Mouse (Mus musculus): ENCODE data around the gene Dlg2. TPM values are rescaled to one million over a fixed set of nuclear protein-coding genes. Genes with fewer than 3 reads are reported as not detected.
A peak's percentile ranks its signal among the peaks of the same experiment; 100 is the strongest.

Dlg2 gene
- polyA plus RNA-seq, 1 experiment from 2014 or later: 1.3 TPM

DNA sequence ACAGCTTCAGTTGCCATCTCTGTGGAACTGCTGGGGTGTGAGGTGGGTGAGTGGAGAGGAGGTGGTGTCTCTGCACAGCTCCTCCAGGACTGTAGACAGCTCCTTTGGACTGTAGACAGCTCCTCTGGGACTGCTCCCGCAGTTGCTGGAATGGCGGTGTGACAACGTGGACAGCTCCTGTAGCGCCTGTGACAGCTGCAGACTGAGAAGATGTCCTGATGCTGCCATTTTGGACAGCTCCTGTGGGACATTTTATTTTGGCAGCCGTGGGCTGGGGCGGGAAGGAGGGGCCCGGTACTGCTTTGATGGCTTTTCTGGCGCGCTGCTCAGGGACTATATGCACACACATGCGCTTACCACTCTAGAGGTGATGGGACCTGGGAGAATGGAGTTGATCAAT lies 16.1 kb upstream of the Dlg2 start:
- H3K36me3 ChIP-seq (replicated peaks): no peaks in the 10 kb centered on the region
- no peak overlapping the region for H3K27ac ChIP-seq (replicated peaks)
- no peaks in the 10 kb centered on the region for H3K9me3 ChIP-seq
- DNase-seq (ENCODE audit: low spot score): peak; percentile 10
- no peak overlapping the region for H3K4me3 ChIP-seq
- no peaks in the 10 kb centered on the region for H3K27me3 ChIP-seq (replicated peaks; ENCODE audit: low read depth, poor library complexity, severe bottlenecking)
- peaks cover 19% of the 10 kb centered on the region for H3K4me1 ChIP-seq
- WGBS: 59% methylated on average over 10 of the region's 10 CpGs

DNA sequence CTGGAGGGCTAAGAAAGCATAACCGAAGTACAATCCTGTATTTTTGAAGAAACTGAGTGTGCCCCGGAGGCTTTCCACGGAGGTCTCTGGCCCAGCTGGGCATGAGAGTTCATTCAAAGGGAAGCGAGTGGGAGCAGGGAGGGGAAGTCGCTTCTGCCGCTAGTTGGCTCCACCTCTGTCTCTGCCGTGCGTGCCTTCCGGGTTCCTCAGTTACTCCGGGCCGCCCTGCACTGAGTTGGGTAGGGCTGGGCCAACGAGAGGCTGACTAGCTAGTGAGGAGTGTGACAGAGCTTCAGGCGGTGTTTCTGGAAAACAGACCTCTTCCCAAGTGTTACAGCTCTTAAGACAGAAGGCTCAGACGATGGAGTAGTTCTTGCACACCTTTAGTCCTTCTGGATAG lies 15.5 kb upstream of the Dlg2 start:
- peak overlapping the region; percentile 13 for H3K4me3 ChIP-seq

DNA sequence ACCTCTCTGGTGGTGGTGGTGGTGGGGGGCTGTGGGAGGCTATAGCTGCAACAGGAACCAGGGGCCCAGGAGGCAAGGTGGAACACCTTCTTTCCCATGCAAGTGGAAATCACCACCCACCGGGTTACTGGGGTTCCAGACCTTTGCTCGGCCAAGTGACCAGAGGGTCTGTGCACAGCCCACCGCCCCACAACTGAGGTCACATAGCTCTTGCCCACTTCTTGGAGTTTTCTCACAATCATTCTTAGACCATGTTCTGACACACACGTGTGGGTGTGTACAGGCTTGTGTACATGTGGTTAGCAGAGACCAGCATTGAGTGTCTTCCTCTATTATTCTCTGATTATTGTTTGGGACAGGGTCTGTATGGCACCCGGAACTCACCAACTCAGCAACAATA lies 15.0 kb upstream of the Dlg2 start:
- Histone ChIP-seq H3K27me3 (replicated peaks; ENCODE audit: low read depth, poor library complexity, severe bottlenecking) (no peaks in the 10 kb centered on the region), H3K4me3 (no peak overlapping the region), H3K27ac (replicated peaks) (no peak overlapping the region), H3K36me3 (replicated peaks) (0 out of 2 replicates have a peak, but pooled peaks cover under 1% of the 10 kb centered on the region), H3K4me1 (peaks cover 12% of the 10 kb centered on the region), H3K9me3 (no peaks in the 10 kb centered on the region)
- WGBS: 92% methylated on average over 5 of the region's 5 CpGs
- DNase-seq (ENCODE audit: low spot score): no peak

More for the DNA sequence above, 15.5 kb upstream of the Dlg2 start:
- DNase-seq (ENCODE audit: low spot score): peak; percentile 50
- WGBS: 20% methylated on average over 14 of the region's 14 CpGs
- Histone ChIP-seq H3K27ac (replicated peaks) (no peak overlapping the region), H3K27me3 (replicated peaks; ENCODE audit: low read depth, poor library complexity, severe bottlenecking) (no peaks in the 10 kb centered on the region), H3K4me1 (peaks cover 17% of the 10 kb centered on the region), H3K36me3 (replicated peaks) (no peaks in the 10 kb centered on the region), H3K9me3 (no peaks in the 10 kb centered on the region)

DNA sequence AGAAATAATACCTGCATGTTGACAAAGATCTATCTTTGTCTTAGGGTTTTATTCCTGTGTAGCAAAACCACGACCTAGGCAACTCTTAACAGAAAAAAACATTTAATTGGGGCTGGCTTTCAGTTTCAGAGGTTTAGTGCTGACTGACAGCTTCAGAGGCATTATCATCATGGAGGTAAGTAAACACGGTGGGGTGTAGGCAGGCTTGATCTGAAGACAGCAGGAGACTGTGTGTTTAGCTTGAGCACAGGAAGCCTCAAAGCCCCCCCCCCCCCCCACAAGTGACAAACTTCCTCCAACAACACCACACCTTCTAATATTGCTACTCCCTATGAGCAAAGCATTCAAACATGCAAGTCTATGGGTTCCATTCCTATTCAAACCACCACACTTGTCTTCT lies 3.0 kb upstream of the Dlg2 start:
- DNase-seq (ENCODE audit: low spot score): no peak
- Histone ChIP-seq H3K36me3 (replicated peaks) (peaks cover 19% of the 10 kb centered on the region), H3K4me3 (no peak overlapping the region), H3K4me1 (peaks cover 15% of the 10 kb centered on the region), H3K9me3 (no peaks in the 10 kb centered on the region), H3K27ac (replicated peaks) (no peak overlapping the region), H3K27me3 (replicated peaks; ENCODE audit: low read depth, poor library complexity, severe bottlenecking) (peaks cover 12% of the 10 kb centered on the region; the same call in 1 of the 2 replicates)
- WGBS: 76% methylated on average over 2 of the region's 2 CpGs

DNA sequence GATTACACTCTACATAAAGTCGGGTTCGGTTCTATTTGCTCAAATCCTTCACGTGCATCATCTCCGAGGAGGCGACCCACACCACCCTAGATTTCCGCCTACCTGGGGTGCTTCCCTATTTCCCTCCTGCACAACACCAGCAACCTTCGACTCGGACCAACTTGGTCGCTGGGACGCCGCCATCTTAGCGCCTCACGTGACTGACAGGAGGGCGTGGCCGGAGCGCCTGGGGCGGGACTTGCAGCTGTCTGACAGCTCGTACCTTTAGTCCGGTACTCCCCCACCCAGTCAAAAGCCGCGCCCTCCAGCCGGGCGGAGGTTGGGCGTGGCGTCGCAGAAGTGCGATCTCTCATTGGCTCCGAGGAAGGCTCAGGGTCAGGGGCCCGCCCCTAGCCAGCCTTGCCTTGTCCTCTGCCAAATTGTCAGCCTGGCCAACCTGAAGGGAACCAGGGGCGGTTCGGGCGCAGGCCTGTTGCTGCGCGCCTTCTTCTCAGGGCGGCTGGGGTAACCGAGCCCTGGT lies 619 bp upstream of the Dlg2 start, which contains the start of gene Tmem126b:
Gene Tmem126b (minus strand): TSS at position 209 of the 520 bp plus-strand sequence.
- H3K27me3 ChIP-seq (replicated peaks; ENCODE audit: low read depth, poor library complexity, severe bottlenecking): peaks cover 12% of the 10 kb centered on the region; the same call in 1 of the 2 replicates
- WGBS: under 1% methylated on average over 36 of the region's 36 CpGs
- peak within 1 kb of the TSS; percentile 87 for H3K27ac ChIP-seq (replicated peaks)
- DNase-seq (ENCODE audit: low spot score): peak; percentile 99
- no peaks in the 10 kb centered on the region for H3K36me3 ChIP-seq (replicated peaks)
- H3K4me1 ChIP-seq: peaks cover 15% of the 10 kb centered on the region
- no peaks in the 10 kb centered on the region for H3K9me3 ChIP-seq
- H3K4me3 ChIP-seq: peak within 1 kb of the TSS; percentile 74

DNA sequence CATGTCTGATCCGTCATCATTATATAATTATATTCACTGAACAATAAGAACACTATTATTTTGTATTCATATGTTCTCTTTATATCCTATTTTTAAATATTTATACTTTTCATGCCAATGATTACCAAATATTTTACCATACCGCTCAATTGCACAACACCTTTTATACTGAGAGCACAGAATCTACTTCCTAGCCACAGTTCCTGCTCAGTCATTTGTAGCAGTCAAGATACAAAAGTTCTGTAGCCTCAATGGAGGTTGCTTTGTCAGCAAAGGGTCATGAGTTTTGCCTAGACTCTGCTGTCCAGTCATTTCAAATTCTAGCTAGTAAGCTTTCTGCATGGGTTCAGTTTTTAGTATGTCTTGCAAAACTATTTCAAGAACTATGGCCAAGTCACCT lies 6.1 kb downstream of the Dlg2 start:
- H3K36me3 ChIP-seq (replicated peaks): no peaks in the 10 kb centered on the region
- no peaks in the 10 kb centered on the region for H3K4me1 ChIP-seq
- WGBS: 98% methylated on average over 2 of the region's 2 CpGs
- H3K4me3 ChIP-seq: no peak overlapping the region
- peaks cover 2% of the 10 kb centered on the region; the same call in 1 of the 2 replicates for H3K27me3 ChIP-seq (replicated peaks; ENCODE audit: low read depth, poor library complexity, severe bottlenecking)
- no peaks in the 10 kb centered on the region for H3K9me3 ChIP-seq
- DNase-seq (ENCODE audit: low spot score): no peak
- no peak overlapping the region for H3K27ac ChIP-seq (replicated peaks)

DNA sequence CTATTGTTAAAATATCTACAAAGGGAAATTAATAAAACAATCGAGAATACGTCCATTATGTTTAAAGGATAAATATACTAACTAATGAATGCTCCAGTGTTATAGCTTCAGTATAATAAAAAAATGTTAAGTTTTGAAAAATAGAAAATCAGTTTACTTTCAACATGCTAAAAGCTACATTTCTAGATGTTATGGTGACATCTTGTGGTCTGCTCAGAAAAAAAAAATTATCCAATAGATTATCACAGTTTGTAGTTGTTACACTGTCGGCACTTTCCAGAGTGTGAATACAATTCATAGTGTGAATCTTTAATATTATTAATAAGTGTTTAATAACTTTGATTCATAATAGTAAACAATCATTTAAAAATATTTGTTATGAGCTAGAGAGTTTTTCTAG lies 31.7 kb downstream of the Dlg2 start:
- Histone ChIP-seq H3K9me3 (no peaks in the 10 kb centered on the region), H3K27ac (replicated peaks) (no peak overlapping the region), H3K4me3 (no peak overlapping the region), H3K36me3 (replicated peaks) (no peaks in the 10 kb centered on the region), H3K27me3 (replicated peaks; ENCODE audit: low read depth, poor library complexity, severe bottlenecking) (no peaks in the 10 kb centered on the region), H3K4me1 (no peaks in the 10 kb centered on the region)
- DNase-seq (ENCODE audit: low spot score): no peak
- WGBS: 80% methylated on average over 3 of the region's 3 CpGs

DNA sequence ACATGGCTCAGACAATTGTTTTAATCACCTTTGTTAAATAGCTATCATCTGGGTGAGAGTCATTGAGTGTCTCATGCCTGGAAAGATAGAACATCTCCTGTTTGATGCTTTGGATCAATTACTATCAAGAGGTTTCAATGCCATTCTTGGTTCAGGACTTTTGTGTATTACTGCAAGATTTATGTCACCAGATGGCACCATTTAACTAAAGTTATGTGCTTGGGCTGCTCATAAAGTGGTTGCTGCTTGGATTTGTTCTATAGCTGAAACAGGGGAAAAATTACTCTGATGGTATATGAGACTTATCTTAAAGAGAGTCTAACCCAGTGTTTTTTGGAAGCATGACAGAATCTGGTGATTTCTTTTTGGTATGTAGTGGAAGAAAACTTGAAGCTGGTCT lies 35.8 kb downstream of the Dlg2 start:
- Histone ChIP-seq H3K27ac (replicated peaks) (no peak overlapping the region), H3K27me3 (replicated peaks; ENCODE audit: low read depth, poor library complexity, severe bottlenecking) (no peaks in the 10 kb centered on the region)
- DNase-seq (ENCODE audit: low spot score): no peak

DNA sequence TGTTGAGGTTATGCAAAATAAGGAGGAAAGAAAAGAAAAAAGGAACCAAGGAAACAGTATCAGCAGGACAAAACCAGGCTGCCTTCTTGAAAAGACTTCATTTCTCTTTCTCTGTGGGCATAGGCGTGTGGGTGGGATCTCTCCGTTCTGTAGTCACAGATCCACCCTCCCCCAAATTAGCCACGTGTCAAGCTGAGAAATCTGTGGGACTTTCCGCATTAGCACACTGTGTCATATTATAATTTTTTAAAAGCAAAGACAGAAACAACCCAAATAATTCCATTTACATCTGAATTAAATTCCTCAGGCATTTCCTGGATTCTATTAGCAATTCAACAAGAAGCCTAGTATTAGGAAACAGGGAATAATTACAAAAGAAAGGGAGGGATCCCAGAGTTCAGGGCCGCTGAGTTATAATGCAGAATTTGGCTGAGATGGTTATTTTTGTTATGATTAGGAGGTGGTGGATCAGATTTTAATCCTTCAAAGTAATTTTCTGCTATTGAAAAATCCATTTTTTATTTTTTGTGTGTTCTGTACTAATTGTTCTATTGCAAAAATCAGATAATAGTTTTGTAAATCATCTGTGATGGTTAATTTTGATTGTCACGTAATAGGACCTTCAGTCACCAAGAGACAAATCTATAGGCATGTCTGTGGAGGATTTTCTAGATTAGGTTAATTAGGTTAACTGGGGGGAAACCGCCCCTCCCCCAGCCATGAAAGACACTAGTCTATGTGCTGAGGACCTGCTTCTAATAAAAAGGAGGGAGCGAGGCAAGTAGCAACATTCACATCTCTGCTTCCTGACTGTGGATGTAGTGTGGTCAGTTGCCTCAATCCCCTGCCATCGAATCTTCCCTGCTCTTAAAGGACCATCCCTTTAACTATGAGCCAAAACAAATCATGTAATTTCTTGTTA lies 63.3 kb downstream of the Dlg2 start:
- Histone ChIP-seq H3K27ac (replicated peaks) (no peak overlapping the region), H3K27me3 (replicated peaks; ENCODE audit: low read depth, poor library complexity, severe bottlenecking) (no peaks in the 10 kb centered on the region), H3K9me3 (no peaks in the 10 kb centered on the region), H3K4me3 (no peak overlapping the region), H3K4me1 (peaks cover 12% of the 10 kb centered on the region; the same call in 1 of the 2 replicates), H3K36me3 (replicated peaks) (no peaks in the 10 kb centered on the region)
- peak; percentile 17 for DNase-seq (ENCODE audit: low spot score)
- WGBS: 38% methylated on average over 9 of the region's 9 CpGs

More for the DNA sequence above, 35.8 kb downstream of the Dlg2 start:
- Histone ChIP-seq H3K4me3 (no peak overlapping the region), H3K9me3 (no peaks in the 10 kb centered on the region), H3K4me1 (no peaks in the 10 kb centered on the region), H3K36me3 (replicated peaks) (no peaks in the 10 kb centered on the region)

DNA sequence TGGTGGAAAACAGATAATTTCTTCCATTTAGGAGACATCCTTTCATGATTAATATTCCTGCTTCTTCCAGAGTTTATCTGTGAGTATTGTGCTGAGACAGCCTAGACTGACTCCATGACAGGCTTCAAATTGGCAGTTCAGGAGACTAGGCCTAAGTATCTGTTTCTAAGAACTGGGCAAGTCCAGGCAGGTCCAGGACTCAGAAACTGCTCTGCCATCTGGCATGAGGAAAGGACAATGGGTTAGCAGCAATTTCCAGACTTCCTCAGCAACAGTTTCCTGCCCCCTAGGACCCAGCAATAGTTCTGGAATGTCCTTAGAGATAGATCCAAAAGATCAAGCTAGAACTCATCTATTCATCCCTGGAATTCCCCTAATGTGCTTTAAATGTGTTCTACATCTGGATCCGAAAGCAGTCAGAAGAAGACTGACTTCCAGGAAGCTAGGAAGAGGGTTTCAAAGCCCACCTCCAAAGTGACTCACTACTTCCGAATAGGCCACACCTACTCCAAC lies 64.4 kb downstream of the Dlg2 start:
- H3K4me1 ChIP-seq: peaks cover 12% of the 10 kb centered on the region; the same call in 1 of the 2 replicates
- H3K27ac ChIP-seq (replicated peaks): no peak overlapping the region
- no peaks in the 10 kb centered on the region for H3K27me3 ChIP-seq (replicated peaks; ENCODE audit: low read depth, poor library complexity, severe bottlenecking)
- no peak for DNase-seq (ENCODE audit: low spot score)
- no peaks in the 10 kb centered on the region for H3K9me3 ChIP-seq
- 81% methylated on average over 2 of the region's 2 CpGs for WGBS
- H3K36me3 ChIP-seq (replicated peaks): no peaks in the 10 kb centered on the region
- no peak overlapping the region for H3K4me3 ChIP-seq

DNA sequence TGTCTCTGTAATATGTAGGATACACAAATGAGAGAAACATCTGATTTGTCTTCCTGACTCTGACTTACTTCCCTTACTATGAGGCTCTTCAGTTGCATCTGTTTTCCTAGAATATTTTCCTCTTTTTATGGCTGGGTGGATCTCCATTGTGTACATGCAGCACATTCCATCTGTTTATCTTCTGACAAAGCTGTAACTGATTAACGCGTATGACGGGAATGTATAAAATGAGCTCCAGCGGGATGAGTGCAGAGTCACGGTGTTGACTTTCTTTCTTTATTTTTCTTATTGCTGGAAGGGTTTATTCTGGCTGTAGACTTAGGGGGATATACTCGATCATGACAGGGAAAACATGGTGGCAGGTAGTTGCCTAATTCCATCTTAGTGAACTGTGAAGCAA lies 76.9 kb downstream of the Dlg2 start:
- no peaks in the 10 kb centered on the region for H3K36me3 ChIP-seq (replicated peaks)
- 86% methylated on average over 6 of the region's 6 CpGs for WGBS
- no peaks in the 10 kb centered on the region for H3K4me1 ChIP-seq
- no peak overlapping the region for H3K27ac ChIP-seq (replicated peaks)
- no peak overlapping the region for H3K4me3 ChIP-seq
- no peaks in the 10 kb centered on the region for H3K27me3 ChIP-seq (replicated peaks; ENCODE audit: low read depth, poor library complexity, severe bottlenecking)
- no peaks in the 10 kb centered on the region for H3K9me3 ChIP-seq
- DNase-seq (ENCODE audit: low spot score): no peak

DNA sequence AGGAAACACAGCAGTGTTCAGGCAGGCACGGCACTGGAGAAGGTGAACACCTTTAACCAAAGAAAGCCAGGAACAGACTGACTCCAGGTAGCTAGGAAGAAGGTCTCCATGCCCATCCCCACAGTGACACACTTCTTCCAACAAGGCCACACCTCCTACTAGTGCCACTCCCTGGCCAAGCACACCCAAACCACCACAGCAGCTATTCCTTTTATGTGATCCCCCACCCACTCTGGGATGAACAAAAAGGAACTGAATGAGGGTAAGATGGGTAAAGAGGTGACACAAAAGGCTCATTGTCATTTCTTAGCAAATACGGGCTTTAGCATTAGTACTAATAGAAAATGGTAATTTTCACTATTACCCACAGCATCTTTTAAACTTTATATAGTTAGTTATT lies 77.9 kb downstream of the Dlg2 start:
- Histone ChIP-seq H3K4me1 (no peaks in the 10 kb centered on the region), H3K36me3 (replicated peaks) (no peaks in the 10 kb centered on the region), H3K4me3 (no peak overlapping the region), H3K27me3 (replicated peaks; ENCODE audit: low read depth, poor library complexity, severe bottlenecking) (no peaks in the 10 kb centered on the region), H3K27ac (replicated peaks) (no peak overlapping the region), H3K9me3 (no peaks in the 10 kb centered on the region)
- no peak for DNase-seq (ENCODE audit: low spot score)
- WGBS: 81% methylated on average over 2 of the region's 2 CpGs

DNA sequence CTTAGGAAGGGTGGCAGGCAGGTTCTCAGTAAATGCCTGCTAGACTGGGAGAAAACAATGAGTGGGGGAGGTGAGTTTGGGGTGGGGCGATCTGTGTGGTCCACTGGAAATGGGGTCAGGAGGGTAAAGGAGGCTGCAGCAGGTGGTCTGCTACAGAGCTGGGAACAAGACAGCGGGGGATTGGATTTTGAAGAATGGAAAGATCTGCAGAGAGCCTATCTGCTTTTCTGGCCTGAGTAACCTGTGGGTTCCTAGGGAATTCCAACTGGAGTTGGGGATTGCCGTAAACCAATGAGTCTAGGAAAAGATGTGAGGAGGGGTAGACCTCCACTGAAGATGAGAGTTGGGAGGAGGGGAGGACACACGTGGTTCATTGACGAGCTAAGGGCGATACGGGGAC lies 92.7 kb downstream of the Dlg2 start:
- H3K4me3 ChIP-seq: no peak overlapping the region
- peak; percentile 10 for DNase-seq (ENCODE audit: low spot score)
- WGBS: 26% methylated on average over 7 of the region's 7 CpGs
- H3K36me3 ChIP-seq (replicated peaks): no peaks in the 10 kb centered on the region
- no peaks in the 10 kb centered on the region for H3K9me3 ChIP-seq
- H3K27me3 ChIP-seq (replicated peaks; ENCODE audit: low read depth, poor library complexity, severe bottlenecking): no peaks in the 10 kb centered on the region
- no peak overlapping the region for H3K27ac ChIP-seq (replicated peaks)
- peaks cover 8% of the 10 kb centered on the region for H3K4me1 ChIP-seq

Data from embryonic facial prominence, embryonic 10.5 days (tissue).